In the genomic region with DNA sequence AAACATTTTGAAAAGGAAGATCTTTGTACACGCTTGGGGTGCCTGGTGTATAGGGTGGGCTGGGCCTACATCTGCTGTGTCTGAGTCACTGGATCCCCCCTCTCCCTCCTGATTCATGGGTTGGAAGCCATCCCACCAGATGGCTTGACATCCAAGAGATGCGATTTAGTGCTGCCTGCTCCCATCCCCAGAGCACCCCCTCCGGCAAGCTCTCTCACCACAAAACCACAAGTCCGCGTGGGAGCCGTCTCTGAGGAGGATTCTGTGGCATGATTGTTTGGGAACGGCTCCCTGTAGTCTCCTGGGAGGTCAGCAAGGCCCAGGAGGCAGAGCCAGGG, we compare ENCODE assay signal across 9 mouse cellular contexts. TPM values are rescaled to one million over a fixed set of nuclear protein-coding genes. Genes with fewer than 3 reads are reported as not detected.
A peak's percentile ranks its signal among the peaks of the same experiment; 100 is the strongest.
DNase-seq lines count a peak whose midpoint lies in the region; ATAC-seq and TF ChIP-seq lines count a peak whose summit lies in the region.
"Had no signal": no experiment of that assay in that cellular context is flagged by ENCODE, and none has a peak within 500 bp of the region (broad histone marks: within the 10 kb centered on the region; RNA-seq: fewer than 3 reads in every experiment).

No protein-coding gene starts in this region.

- intact Hi-C loops in gastrocnemius, postnatal 14 days (cut with DNase I; ENCODE audit: low total_unique reads), result no loop called here

- no peaks in the 10 kb centered on the region for H3K36me3 ChIP-seq in liver, postnatal 0 days (replicated peaks; ENCODE audit: insufficient read depth, low read length)

- peaks cover 12% of the 10 kb centered on the region for H3K9me3 ChIP-seq in liver, postnatal 0 days (ENCODE audit: low read length)

- no peak overlapping the region for H3K4me2 ChIP-seq in liver, postnatal 0 days (ENCODE audit: low read depth, low read length)

- H3K27me3 ChIP-seq in liver, postnatal 0 days (ENCODE audit: insufficient read depth, low read length), result no peaks in the 10 kb centered on the region

- no peak for TF ChIP-seq CTCF in liver, postnatal 0 days (IDR thresholded peaks at IDR 0.05; ENCODE audit: low read depth)

- no peak for TF ChIP-seq EP300 in liver, postnatal 0 days (IDR thresholded peaks at IDR 0.05; ENCODE audit: low read depth)

- H3K4me1 ChIP-seq in liver, postnatal 0 days (ENCODE audit: insufficient read depth), result no peaks in the 10 kb centered on the region

- 42% methylated on average over 7 of the region's 7 CpGs for WGBS in liver, postnatal 0 days (ENCODE audit: insufficient replicate concordance)

- peak; percentile 43 for DNase-seq in urinary bladder, postnatal 14 days (ENCODE audit: low spot score)
- DNase-seq in urinary bladder, postnatal 10 days (ENCODE audit: low spot score), result no peak
- DNase-seq in gastrocnemius, postnatal 14 days, result peak; percentile 70
- peak; percentile 58 for DNase-seq in layer of hippocampus, adult 9-10 months (ENCODE audit: low spot score)
- peak; percentile 70 to 79 for DNase-seq in right cerebral cortex, adult 2 months (ENCODE audit: low spot score in 2 of 2)
- DNase-seq in liver, postnatal 0 days, result no peak
- DNase-seq in yolk sac, embryonic 10.5 days (ENCODE audit: low spot score), result no peak
- no peak for DNase-seq in spleen, postnatal 14 days (ENCODE audit: low spot score in 2 of 2)

- no peak overlapping the region for H3K4me3 ChIP-seq in liver, postnatal 0 days (ENCODE audit: low read depth, low read length)

- H3K27ac ChIP-seq in liver, postnatal 0 days (ENCODE audit: low read depth), result no peak overlapping the region
- H3K27ac ChIP-seq: liver, embryonic 14.5 days had no signal

- ATAC-seq in liver, postnatal 0 days, result no peak

- H3K9ac ChIP-seq in liver, postnatal 0 days (replicated peaks), result no peak overlapping the region
- H3K9ac ChIP-seq: liver, embryonic 14.5 days had no signal

RNA-seq across cellular contexts. Expression of a gene that starts 45.5 kb away (rescaled TPM):
- total RNA-seq in gastrocnemius, postnatal 14 days (2021), result 100 to 1,000 TPM; 236 to 279 TPM
- polyA plus RNA-seq in liver, postnatal 0 days (2015; fragmentation: Nextera tagmentation; extraction: Ambion mirVana), result 5.9 and 6.2 TPM in 2 replicates

RNA-seq across cellular contexts. Expression of a gene that starts 57.1 kb away (rescaled TPM):
- total RNA-seq in gastrocnemius, postnatal 14 days (2021), result 100 to 1,000 TPM; 223 to 260 TPM
- 7.7 and 8.7 TPM in 2 replicates for polyA plus RNA-seq in liver, postnatal 0 days (2015; fragmentation: Nextera tagmentation; extraction: Ambion mirVana)

Comparison
In these comparisons a context has a peak if more than half of its experiments do, and no peak if none do; other contexts are left out.
1. DNase-seq: peak in urinary bladder, postnatal 14 days (single experiment), gastrocnemius, postnatal 14 days (single experiment), layer of hippocampus, adult 9-10 months (single experiment) and right cerebral cortex, adult 2 months (2 of 2); none in urinary bladder, postnatal 10 days (single experiment), liver, postnatal 0 days (single experiment), yolk sac, embryonic 10.5 days (single experiment) and spleen, postnatal 14 days (0 of 2).